Mouse (Mus musculus): ENCODE measurements around the gene Ccl11. TPM values are rescaled to one million over a fixed set of nuclear protein-coding genes. Genes with fewer than 3 reads are reported as not detected.

Ccl11 gene
- polyA plus RNA-seq, 1 experiment from 2014 or later, result not detected

Other genes starting within 250 kb of the Ccl11 start
- gene 5530401A14Rik, start 197.2 kb upstream of the Ccl11 start, polyA plus RNA-seq (2014; fragmentation: Nextera tagmentation; extraction: Ambion mirVana), result 0.13 TPM in 1 of 2 replicates, not detected in the other
- 0.46 and 1.2 TPM in 2 replicates for gene Asic2, start 89.4 kb upstream of the Ccl11 start, polyA plus RNA-seq (2014; fragmentation: Nextera tagmentation; extraction: Ambion mirVana)
- 0.68 and 2.1 TPM in 2 replicates for gene Ccl2, start 22.3 kb upstream of the Ccl11 start, polyA plus RNA-seq (2014; fragmentation: Nextera tagmentation; extraction: Ambion mirVana)
- not detected in 2 replicates for gene Gm17268, start 19.3 kb upstream of the Ccl11 start, polyA plus RNA-seq (2014; fragmentation: Nextera tagmentation; extraction: Ambion mirVana)
- not detected in 2 replicates for gene Ccl7, start 12.1 kb upstream of the Ccl11 start, polyA plus RNA-seq (2014; fragmentation: Nextera tagmentation; extraction: Ambion mirVana)
- gene Ccl12, start 44.0 kb downstream of the Ccl11 start, polyA plus RNA-seq (2014; fragmentation: Nextera tagmentation; extraction: Ambion mirVana), result 0.50 and 0.88 TPM in 2 replicates
- not detected in 2 replicates for gene Ccl8, start 57.4 kb downstream of the Ccl11 start, polyA plus RNA-seq (2014; fragmentation: Nextera tagmentation; extraction: Ambion mirVana)
- gene Ccl1, start 247.9 kb downstream of the Ccl11 start, polyA plus RNA-seq (2014; fragmentation: Nextera tagmentation; extraction: Ambion mirVana), result not detected in 2 replicates

All from embryonic facial prominence, embryonic 11.5 days (tissue).